Mouse (Mus musculus): ENCODE results near the gene Car9. TPM values are rescaled to one million over a fixed set of nuclear protein-coding genes. Genes with fewer than 3 reads are reported as not detected.
"Not testable (repeated sequence)": the region's sequence is repeated elsewhere in the genome, so short reads cannot be mapped to it uniquely, and the experiment has no call there.

Gene Car9
- polyA plus RNA-seq, 2 experiments: 1.0 to 4.9 TPM

DNA sequence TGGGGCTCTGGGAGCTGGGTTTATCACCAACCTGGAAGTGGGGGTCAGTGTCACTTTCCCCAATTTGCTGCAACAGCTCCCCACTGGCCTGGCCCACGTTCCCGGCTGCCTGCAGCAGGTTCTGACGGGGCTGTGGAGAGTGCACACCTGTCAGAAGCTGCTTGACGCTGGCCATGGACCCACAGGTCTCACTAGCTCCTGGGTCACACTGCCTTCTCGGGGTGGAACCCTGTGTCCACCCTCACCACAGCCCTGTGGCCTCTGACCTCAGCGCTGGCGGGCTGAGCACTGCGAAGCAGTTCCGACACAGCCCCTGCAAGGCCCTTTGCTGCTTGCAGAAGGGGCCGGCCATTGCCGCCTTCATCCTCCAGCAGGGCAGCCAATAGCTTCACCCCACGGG lies 42.3 kb downstream of the Car9 start:
- H3K27ac ChIP-seq (replicated peaks; ENCODE audit: low read depth, low read length): no peak overlapping the region
- no peaks in the 10 kb centered on the region; the same call in 1 of the 2 replicates for H3K9me3 ChIP-seq (ENCODE audit: control insufficient read depth, low read length)

DNA sequence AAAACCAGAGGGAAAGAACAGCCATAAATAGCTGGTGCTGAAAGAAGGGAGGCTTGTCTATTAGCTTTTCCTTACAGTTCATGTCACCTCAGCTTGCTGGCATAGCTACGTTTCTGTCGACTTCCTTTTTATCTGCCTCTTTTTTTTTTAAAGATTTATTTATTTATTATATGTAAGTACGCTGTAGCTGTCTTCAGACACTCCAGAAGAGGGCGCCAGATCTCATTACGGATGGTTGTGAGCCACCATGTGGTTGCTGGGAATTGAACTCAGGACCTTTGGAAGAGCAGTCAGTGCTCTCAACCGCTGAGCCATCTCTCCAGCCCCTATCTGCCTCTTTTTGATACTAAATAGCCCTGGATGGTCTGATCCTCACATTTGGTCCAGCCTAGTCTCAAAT lies 45.1 kb downstream of the Car9 start:
- H3K9ac ChIP-seq (ENCODE audit: low read depth, low read length, severe bottlenecking); H3K9me3 ChIP-seq (ENCODE audit: control insufficient read depth, low read length); H3K27ac ChIP-seq (replicated peaks; ENCODE audit: low read depth, low read length); H3K4me1 ChIP-seq (ENCODE audit: control insufficient read depth, insufficient read depth, low read length); ATAC-seq (ENCODE audit: low FRiP score, low read depth); H3K4me2 ChIP-seq (replicated peaks; ENCODE audit: low read depth, low read length, severe bottlenecking); H3K27me3 ChIP-seq (ENCODE audit: control insufficient read depth, insufficient read depth, low read length); H3K4me3 ChIP-seq (replicated peaks; ENCODE audit: low read length); DNase-seq (ENCODE audit: low spot score): not testable (repeated sequence)
- 88% methylated on average over 6 of the region's 6 CpGs for whole genome bisulfite sequencing
- peaks cover 100% of the 10 kb centered on the region for H3K36me3 ChIP-seq (ENCODE audit: control insufficient read depth, insufficient read depth, low read length)

More for the DNA sequence above, 42.3 kb downstream of the Car9 start:
- Histone ChIP-seq H3K4me3 (replicated peaks; ENCODE audit: low read length) (no peak overlapping the region), H3K4me2 (replicated peaks; ENCODE audit: low read depth, low read length, severe bottlenecking) (no peak overlapping the region), H3K4me1 (ENCODE audit: control insufficient read depth, insufficient read depth, low read length) (no peaks in the 10 kb centered on the region), H3K36me3 (ENCODE audit: control insufficient read depth, insufficient read depth, low read length) (peaks cover 100% of the 10 kb centered on the region), H3K27me3 (ENCODE audit: control insufficient read depth, insufficient read depth, low read length) (no peaks in the 10 kb centered on the region), H3K9ac (ENCODE audit: low read depth, low read length, severe bottlenecking) (no peak overlapping the region)
- no peak for TF ChIP-seq POLR2A (IDR thresholded peaks at IDR 0.05; ENCODE audit: borderline replicate concordance, extremely low read depth, insufficient read depth, insufficient read length)
- no peak for ATAC-seq (ENCODE audit: low FRiP score, low read depth)
- 88% methylated on average over 12 of the region's 12 CpGs for WGBS
- DNase-seq (ENCODE audit: low spot score): no peak

DNA sequence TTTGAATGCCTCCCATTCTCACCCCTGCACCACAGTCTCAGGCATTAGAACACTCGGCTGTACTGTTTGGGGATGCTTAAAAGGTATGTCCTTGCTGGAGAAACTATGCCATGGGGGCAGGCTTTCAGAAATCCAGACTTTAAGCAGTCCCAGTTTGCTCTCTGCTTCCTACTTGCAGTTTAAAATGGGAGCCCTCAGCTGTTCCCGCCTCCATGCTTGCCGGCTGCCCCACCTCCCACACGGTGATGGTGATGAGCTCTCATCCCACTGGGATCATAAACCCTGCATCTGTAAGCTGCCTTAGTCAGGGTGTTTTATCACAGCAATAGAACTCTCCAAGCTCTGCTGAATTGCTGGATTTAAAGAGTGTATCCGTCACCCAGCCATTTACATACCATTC lies 45.7 kb downstream of the Car9 start:
- 87% methylated on average over 5 of the region's 5 CpGs for WGBS
- H3K4me1 ChIP-seq (ENCODE audit: control insufficient read depth, insufficient read depth, low read length): no peaks in the 10 kb centered on the region
- H3K36me3 ChIP-seq (ENCODE audit: control insufficient read depth, insufficient read depth, low read length): peaks cover 100% of the 10 kb centered on the region
- no peak overlapping the region for H3K4me3 ChIP-seq (replicated peaks; ENCODE audit: low read length)
- no peaks in the 10 kb centered on the region; the same call in 1 of the 2 replicates for H3K9me3 ChIP-seq (ENCODE audit: control insufficient read depth, low read length)
- DNase-seq (ENCODE audit: low spot score) (no peak), ATAC-seq (ENCODE audit: low FRiP score, low read depth) (no peak)
- no peak for TF ChIP-seq POLR2A (IDR thresholded peaks at IDR 0.05; ENCODE audit: borderline replicate concordance, extremely low read depth, insufficient read depth, insufficient read length)
- no peaks in the 10 kb centered on the region for H3K27me3 ChIP-seq (ENCODE audit: control insufficient read depth, insufficient read depth, low read length)
- no peak overlapping the region for H3K4me2 ChIP-seq (replicated peaks; ENCODE audit: low read depth, low read length, severe bottlenecking)
- H3K27ac ChIP-seq (replicated peaks; ENCODE audit: low read depth, low read length): no peak overlapping the region
- H3K9ac ChIP-seq (ENCODE audit: low read depth, low read length, severe bottlenecking): no peak overlapping the region

DNA sequence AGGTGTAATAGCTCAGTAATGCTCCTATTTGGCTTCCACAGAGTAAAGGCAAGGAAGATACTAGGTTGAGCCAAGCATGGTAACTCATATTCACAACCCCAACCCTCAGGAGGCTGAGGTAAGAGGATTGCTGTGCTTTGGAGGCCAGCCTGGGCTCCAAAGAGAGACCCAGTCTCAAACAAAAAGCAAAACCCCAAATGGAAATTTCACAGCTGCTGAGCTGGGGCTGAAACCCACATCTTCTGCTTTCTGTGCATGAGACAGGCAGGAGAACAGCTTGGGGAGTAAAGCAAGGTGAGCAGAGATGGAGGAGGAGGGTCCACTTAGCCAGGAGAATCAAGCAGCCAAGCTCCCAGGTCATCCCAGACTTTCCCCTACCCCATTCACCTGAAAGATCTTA lies 47.1 kb downstream of the Car9 start:
- ATAC-seq (ENCODE audit: low FRiP score, low read depth) (no peak), DNase-seq (ENCODE audit: low spot score) (no peak)
- no peak overlapping the region for H3K4me2 ChIP-seq (replicated peaks; ENCODE audit: low read depth, low read length, severe bottlenecking)
- no peak overlapping the region for H3K4me3 ChIP-seq (replicated peaks; ENCODE audit: low read length)
- H3K9ac ChIP-seq (ENCODE audit: low read depth, low read length, severe bottlenecking): no peak overlapping the region
- no peak overlapping the region for H3K27ac ChIP-seq (replicated peaks; ENCODE audit: low read depth, low read length)
- no peaks in the 10 kb centered on the region; the same call in 1 of the 2 replicates for H3K9me3 ChIP-seq (ENCODE audit: control insufficient read depth, low read length)
- peaks cover 13% of the 10 kb centered on the region; the same call in 1 of the 2 replicates for H3K4me1 ChIP-seq (ENCODE audit: control insufficient read depth, insufficient read depth, low read length)
- peaks cover 87% of the 10 kb centered on the region for H3K36me3 ChIP-seq (ENCODE audit: control insufficient read depth, insufficient read depth, low read length)
- H3K27me3 ChIP-seq (ENCODE audit: control insufficient read depth, insufficient read depth, low read length): no peaks in the 10 kb centered on the region
- no peak for TF ChIP-seq POLR2A (IDR thresholded peaks at IDR 0.05; ENCODE audit: borderline replicate concordance, extremely low read depth, insufficient read depth, insufficient read length)

DNA sequence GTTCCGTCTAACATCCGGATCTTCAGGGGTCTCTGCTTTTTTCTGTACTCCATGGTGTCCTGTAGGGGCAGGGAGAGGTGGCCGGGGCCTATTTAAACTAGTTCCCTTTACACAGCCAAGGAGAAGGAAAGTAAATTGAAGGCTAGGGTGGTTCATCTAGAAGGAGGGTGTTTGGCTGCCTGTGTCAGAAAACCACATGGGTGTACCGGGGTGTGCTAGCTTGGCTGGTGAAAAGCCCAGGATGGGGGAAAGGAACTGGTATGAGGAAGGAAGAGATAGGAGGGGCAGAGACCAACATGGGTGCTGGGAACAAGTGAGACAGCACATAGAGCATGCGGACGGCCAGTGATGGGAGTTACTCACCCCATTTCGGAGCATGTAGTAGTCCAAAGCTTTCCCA lies 49.2 kb downstream of the Car9 start:
- H3K4me1 ChIP-seq (ENCODE audit: control insufficient read depth, insufficient read depth, low read length): peaks cover 32% of the 10 kb centered on the region
- DNase-seq (ENCODE audit: low spot score) (no peak), ATAC-seq (ENCODE audit: low FRiP score, low read depth) (no peak)
- no peak overlapping the region for H3K27ac ChIP-seq (replicated peaks; ENCODE audit: low read depth, low read length)
- peaks cover 70% of the 10 kb centered on the region for H3K36me3 ChIP-seq (ENCODE audit: control insufficient read depth, insufficient read depth, low read length)
- H3K9ac ChIP-seq (ENCODE audit: low read depth, low read length, severe bottlenecking): no peak overlapping the region
- H3K4me3 ChIP-seq (replicated peaks; ENCODE audit: low read length): no peak overlapping the region
- no peaks in the 10 kb centered on the region; the same call in 1 of the 2 replicates for H3K9me3 ChIP-seq (ENCODE audit: control insufficient read depth, low read length)
- no peak overlapping the region for H3K4me2 ChIP-seq (replicated peaks; ENCODE audit: low read depth, low read length, severe bottlenecking)
- 96% methylated on average over 7 of the region's 7 CpGs for WGBS
- H3K27me3 ChIP-seq (ENCODE audit: control insufficient read depth, insufficient read depth, low read length): no peaks in the 10 kb centered on the region
- TF ChIP-seq POLR2A (IDR thresholded peaks at IDR 0.05; ENCODE audit: borderline replicate concordance, extremely low read depth, insufficient read depth, insufficient read length): no peak
